Mouse (Mus musculus) telencephalon, adult 2 months (tissue): Measurements from ENCODE around the gene Phf14.
A peak's percentile ranks its signal among the peaks of the same experiment; 100 is the strongest.

Experiments
- DNase-seq: peaks from one replicate; pipeline ENCODE4 v3.0.0-alpha.2; 2011; ENCODE audit warnings: low read depth, low spot score

The Phf14 gene

GRCm38 (mm10) chr6:12020738-12021137 is 113.1 kb downstream of the Phf14 start:
- no peak for DNase-seq

GRCm38 (mm10) chr6:12021480-12021879 is 113.9 kb downstream of the Phf14 start:
- DNase-seq = no peak

GRCm38 (mm10) chr6:12023395-12023794 is 115.8 kb downstream of the Phf14 start:
- DNase-seq = no peak

GRCm38 (mm10) chr6:12026804-12027537 is 119.4 kb downstream of the Phf14 start:
- no peak for DNase-seq

GRCm38 (mm10) chr6:12034561-12034960 is 127.0 kb downstream of the Phf14 start:
- no peak for DNase-seq

GRCm38 (mm10) chr6:12038268-12038667 is 130.7 kb downstream of the Phf14 start:
- no peak for DNase-seq

- no peak for DNase-seq
These were observed 145.3 kb downstream of the Phf14 start for GRCm38 (mm10) chr6:12052884-12053283.

GRCm38 (mm10) chr6:12054149-12054548 is 146.5 kb downstream of the Phf14 start:
- DNase-seq = no peak

GRCm38 (mm10) chr6:12058717-12059116 is 151.1 kb downstream of the Phf14 start:
- no peak for DNase-seq

- no peak for DNase-seq
These were observed 152.4 kb downstream of the Phf14 start for GRCm38 (mm10) chr6:12059971-12060370.

- no peak for DNase-seq
These were observed 153.0 kb downstream of the Phf14 start for GRCm38 (mm10) chr6:12060452-12061140.

- no peak for DNase-seq
These were observed 160.3 kb downstream of the Phf14 start for GRCm38 (mm10) chr6:12067956-12068355.

GRCm38 (mm10) chr6:12069357-12069756 is 161.7 kb downstream of the Phf14 start:
- no peak for DNase-seq

GRCm38 (mm10) chr6:12074599-12074998 is 167.0 kb downstream of the Phf14 start:
- no peak for DNase-seq

GRCm38 (mm10) chr6:12077338-12077737 is 169.7 kb downstream of the Phf14 start:
- no peak for DNase-seq

GRCm38 (mm10) chr6:12077880-12078618 is 170.4 kb downstream of the Phf14 start:
- no peak for DNase-seq

GRCm38 (mm10) chr6:12079260-12079659 is 171.7 kb downstream of the Phf14 start:
- no peak for DNase-seq

- no peak for DNase-seq
These were observed 172.8 kb downstream of the Phf14 start for GRCm38 (mm10) chr6:12080423-12080822.

- DNase-seq = no peak
These were observed 174.1 kb downstream of the Phf14 start for GRCm38 (mm10) chr6:12081722-12082121.

- DNase-seq = no peak
These were observed 174.5 kb downstream of the Phf14 start for GRCm38 (mm10) chr6:12082125-12082524.

- DNase-seq = no peak
These were observed 175.1 kb downstream of the Phf14 start for GRCm38 (mm10) chr6:12082531-12083216.

- DNase-seq = peak; percentile 51
These were observed 177.1 kb downstream of the Phf14 start for GRCm38 (mm10) chr6:12084721-12085120.
